Mouse (Mus musculus): ENCODE measurements around the gene Dnah11.
"Not testable (repeated sequence)": the region's sequence is repeated elsewhere in the genome, so short reads cannot be mapped to it uniquely, and the experiment has no call there.

Dnah11 gene

GRCm38 (mm10) chr12:117980315-117980714 is 218.5 kb downstream of the Dnah11 start:
- no peak for DNase-seq (ENCODE audit: low read depth, low spot score)

- no peak for DNase-seq (ENCODE audit: low read depth, low spot score)
Observed at GRCm38 (mm10) chr12:117973712-117974111, 225.1 kb downstream of the Dnah11 start.

- no peak for DNase-seq (ENCODE audit: low read depth, low spot score)
Observed at GRCm38 (mm10) chr12:117962698-117963097, 236.1 kb downstream of the Dnah11 start.

- DNase-seq (ENCODE audit: low read depth, low spot score): no peak
Observed at GRCm38 (mm10) chr12:117959213-117959612, 239.6 kb downstream of the Dnah11 start.

GRCm38 (mm10) chr12:117946823-117947704 is 251.8 kb downstream of the Dnah11 start:
- DNase-seq (ENCODE audit: low read depth, low spot score): no peak

GRCm38 (mm10) chr12:117941947-117942346 is 256.9 kb downstream of the Dnah11 start:
- DNase-seq (ENCODE audit: low read depth, low spot score): no peak

- no peak for DNase-seq (ENCODE audit: low read depth, low spot score)
Observed at GRCm38 (mm10) chr12:117938214-117938613, 260.6 kb downstream of the Dnah11 start.

GRCm38 (mm10) chr12:117932026-117932425 is 266.8 kb downstream of the Dnah11 start:
- DNase-seq (ENCODE audit: low read depth, low spot score): no peak

GRCm38 (mm10) chr12:117929768-117930167 is 269.1 kb downstream of the Dnah11 start:
- no peak for DNase-seq (ENCODE audit: low read depth, low spot score)

GRCm38 (mm10) chr12:117915826-117916588 is 282.8 kb downstream of the Dnah11 start:
- DNase-seq (ENCODE audit: low read depth, low spot score): peak; percentile 32

GRCm38 (mm10) chr12:117914613-117915245 is 284.1 kb downstream of the Dnah11 start:
- DNase-seq (ENCODE audit: low read depth, low spot score): peak; percentile 58

- DNase-seq (ENCODE audit: low read depth, low spot score): no peak
Observed at GRCm38 (mm10) chr12:117911396-117911795, 287.4 kb downstream of the Dnah11 start.

GRCm38 (mm10) chr12:117905232-117905840 is 293.5 kb downstream of the Dnah11 start:
- DNase-seq (ENCODE audit: low read depth, low spot score): not testable (repeated sequence)

- DNase-seq (ENCODE audit: low read depth, low spot score): no peak
Observed at GRCm38 (mm10) chr12:117903671-117904070, 295.2 kb downstream of the Dnah11 start.

- not testable (repeated sequence) for DNase-seq (ENCODE audit: low read depth, low spot score)
Observed at GRCm38 (mm10) chr12:117901352-117901751, 297.5 kb downstream of the Dnah11 start.

GRCm38 (mm10) chr12:117900798-117901197 is 298.0 kb downstream of the Dnah11 start:
- DNase-seq (ENCODE audit: low read depth, low spot score): not testable (repeated sequence)

- DNase-seq (ENCODE audit: low read depth, low spot score): no peak
Observed at GRCm38 (mm10) chr12:117887422-117887821, 311.4 kb downstream of the Dnah11 start.

GRCm38 (mm10) chr12:117884627-117885026 is 314.2 kb downstream of the Dnah11 start:
- no peak for DNase-seq (ENCODE audit: low read depth, low spot score)

GRCm38 (mm10) chr12:117878341-117878740 is 320.5 kb downstream of the Dnah11 start:
- DNase-seq (ENCODE audit: low read depth, low spot score): no peak

GRCm38 (mm10) chr12:117872265-117872664 is 326.6 kb downstream of the Dnah11 start:
- no peak for DNase-seq (ENCODE audit: low read depth, low spot score)

GRCm38 (mm10) chr12:117867708-117868564 is 330.9 kb downstream of the Dnah11 start:
- DNase-seq (ENCODE audit: low read depth, low spot score): no peak
